Mouse (Mus musculus): ENCODE results near the gene Skp1a.

DNA sequence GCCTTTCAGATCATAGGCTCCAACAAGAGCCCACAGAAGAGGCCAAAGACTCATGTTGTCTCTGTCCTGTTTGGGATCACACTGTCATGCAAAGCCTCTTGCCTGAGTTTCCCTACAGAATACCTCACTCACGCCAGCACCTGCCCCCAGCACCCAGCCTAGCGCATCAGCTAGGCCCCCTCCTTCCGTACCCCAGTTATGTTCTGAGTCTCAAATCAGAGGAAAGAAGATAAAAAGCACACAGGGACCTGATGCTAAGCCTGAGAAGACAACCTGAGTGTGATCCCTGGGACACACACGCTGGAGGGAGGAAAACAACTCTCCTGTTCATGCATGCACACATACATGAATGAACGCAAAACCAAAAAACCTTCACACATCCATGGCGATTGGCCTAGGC is 47.2 kb downstream of the Skp1a start:
- TF ChIP-seq ZNF384 (IDR thresholded peaks at IDR 0.05; ENCODE audit: low read depth, low read length), result no peak
- TF ChIP-seq ZC3H11A (IDR thresholded peaks at IDR 0.05; ENCODE audit: borderline replicate concordance, low read depth, low read length), result no peak
- no peak for TF ChIP-seq CHD2 (IDR thresholded peaks at IDR 0.05; ENCODE audit: low read depth, low read length)
